Mouse (Mus musculus) bone marrow macrophage, adult 2 months (primary cell): ENCODE measurements around the gene Pias4. TPM values are rescaled to one million over a fixed set of nuclear protein-coding genes. Genes with fewer than 3 reads are reported as not detected.
"Not testable (repeated sequence)": the region's sequence is repeated elsewhere in the genome, so short reads cannot be mapped to it uniquely, and the experiment has no call there.

Experiments used
- H3K27ac ChIP-seq: 2 replicates; pipeline ENCODE4 v1.5.1; 2012; ENCODE audit warnings: low read depth, low read length; ENCODE audit not compliant: insufficient read depth
- H3K4me1 ChIP-seq: 2 replicates; pipeline ENCODE4 v1.6.1; 2012; ENCODE audit warnings: low read length; ENCODE audit not compliant: control insufficient read depth, insufficient read depth
- H3K4me3 ChIP-seq: 2 replicates; pipeline ENCODE4 v1.5.1; 2012; ENCODE audit warnings: mild to moderate bottlenecking, low read length, moderate library complexity; ENCODE audit not compliant: insufficient read depth
- CTCF ChIP-seq: IDR thresholded peaks from 2 replicates; pipeline ENCODE4 v1.5.1; 2012; ENCODE audit warnings: low read depth, mild to moderate bottlenecking, low read length, moderate library complexity
- POLR2A ChIP-seq: IDR thresholded peaks from 2 replicates; pipeline ENCODE4 v1.6.1; 2012; ENCODE audit warnings: mild to moderate bottlenecking, low read depth, low read length, borderline replicate concordance
- polyA plus RNA-seq: library from polyadenylated mRNA; stranded (reverse); fragments of >200 nt; gene quantifications from 2 replicates; pipeline ENCODE4 v1.2.4, GENCODE M21; 2012; ENCODE audit not compliant: missing spikeins, insufficient read depth, insufficient read length

Pias4 gene
- polyA plus RNA-seq, 1 experiment: 21.9 TPM

GRCm38 (mm10) chr10:81191342-81191982 lies 23.7 kb upstream of the Pias4 start:
- Histone ChIP-seq H3K4me1 (peaks cover 15% of the 10 kb centered on the region), H3K4me3 (peak overlapping the region; percentile 80; the same call in 1 of the 2 replicates), H3K27ac (peak overlapping the region; percentile 59)
- TF ChIP-seq POLR2A (no peak), CTCF (no peak)

- Histone ChIP-seq H3K4me3 (no peak overlapping the region), H3K27ac (peak overlapping the region; percentile 47), H3K4me1 (peaks cover 15% of the 10 kb centered on the region)
- TF ChIP-seq CTCF (0 out of 2 replicates have a peak, but pooled peaks have one; percentile 10), POLR2A (no peak)
Observed at GRCm38 (mm10) chr10:81190912-81191321, 23.2 kb upstream of the Pias4 start.

GRCm38 (mm10) chr10:81190236-81190911 lies 22.7 kb upstream of the Pias4 start:
- H3K27ac ChIP-seq: peak overlapping the region; percentile 47; the same call in 1 of the 2 replicates
- no peak overlapping the region for H3K4me3 ChIP-seq
- peaks cover 18% of the 10 kb centered on the region for H3K4me1 ChIP-seq
- TF ChIP-seq CTCF (peak; percentile 35), POLR2A (no peak)

GRCm38 (mm10) chr10:81189821-81190220 lies 22.1 kb upstream of the Pias4 start:
- TF ChIP-seq POLR2A (no peak), CTCF (no peak)
- H3K27ac ChIP-seq: no peak overlapping the region
- peaks cover 22% of the 10 kb centered on the region for H3K4me1 ChIP-seq
- H3K4me3 ChIP-seq: no peak overlapping the region

GRCm38 (mm10) chr10:81187161-81187560 lies 19.4 kb upstream of the Pias4 start:
- no peak overlapping the region for H3K4me3 ChIP-seq
- TF ChIP-seq POLR2A: no peak
- H3K4me1 ChIP-seq: peaks cover 31% of the 10 kb centered on the region
- no peak overlapping the region for H3K27ac ChIP-seq

- peak overlapping the region; percentile 74 for H3K27ac ChIP-seq
- TF ChIP-seq POLR2A (no peak), CTCF (no peak)
- peaks cover 16% of the 10 kb centered on the region for H3K4me1 ChIP-seq
- H3K4me3 ChIP-seq: no peak overlapping the region
Observed at GRCm38 (mm10) chr10:81184765-81185164, 17.0 kb upstream of the Pias4 start.

- H3K27ac ChIP-seq: peak within 1 kb of the TSS; percentile 82
- TF ChIP-seq POLR2A: no peak
- no peak for TF ChIP-seq CTCF
- H3K4me1 ChIP-seq: peaks cover 16% of the 10 kb centered on the region
- H3K4me3 ChIP-seq: peak within 1 kb of the TSS; percentile 86
Observed at GRCm38 (mm10) chr10:81183805-81184204, 16.1 kb upstream of the Pias4 start, which contains the start of gene 4930442H23Rik. TSS of gene 4930442H23Rik (minus strand) at chr10:81183849.

GRCm38 (mm10) chr10:81182336-81183333 lies 14.9 kb upstream of the Pias4 start, which contains the start of gene Dapk3:
TSS of gene Dapk3 (plus strand) at chr10:81183005.
- Histone ChIP-seq H3K4me1 (peaks cover 20% of the 10 kb centered on the region), H3K4me3 (peak within 1 kb of the TSS; percentile 86), H3K27ac (peak within 1 kb of the TSS; percentile 82)
- TF ChIP-seq CTCF (no peak), POLR2A (no peak)

GRCm38 (mm10) chr10:81181860-81182259 lies 14.1 kb upstream of the Pias4 start:
- not testable (repeated sequence) for H3K4me3 ChIP-seq, H3K27ac ChIP-seq
- peaks cover 20% of the 10 kb centered on the region for H3K4me1 ChIP-seq
